Mouse (Mus musculus): ENCODE data around the gene Dync1h1. TPM values are rescaled to one million over a fixed set of nuclear protein-coding genes. Genes with fewer than 3 reads are reported as not detected.

The Dync1h1 gene
- total and polyA plus RNA-seq, 3 experiments, result 24.9 to 114 (median 80.1) TPM

DNA sequence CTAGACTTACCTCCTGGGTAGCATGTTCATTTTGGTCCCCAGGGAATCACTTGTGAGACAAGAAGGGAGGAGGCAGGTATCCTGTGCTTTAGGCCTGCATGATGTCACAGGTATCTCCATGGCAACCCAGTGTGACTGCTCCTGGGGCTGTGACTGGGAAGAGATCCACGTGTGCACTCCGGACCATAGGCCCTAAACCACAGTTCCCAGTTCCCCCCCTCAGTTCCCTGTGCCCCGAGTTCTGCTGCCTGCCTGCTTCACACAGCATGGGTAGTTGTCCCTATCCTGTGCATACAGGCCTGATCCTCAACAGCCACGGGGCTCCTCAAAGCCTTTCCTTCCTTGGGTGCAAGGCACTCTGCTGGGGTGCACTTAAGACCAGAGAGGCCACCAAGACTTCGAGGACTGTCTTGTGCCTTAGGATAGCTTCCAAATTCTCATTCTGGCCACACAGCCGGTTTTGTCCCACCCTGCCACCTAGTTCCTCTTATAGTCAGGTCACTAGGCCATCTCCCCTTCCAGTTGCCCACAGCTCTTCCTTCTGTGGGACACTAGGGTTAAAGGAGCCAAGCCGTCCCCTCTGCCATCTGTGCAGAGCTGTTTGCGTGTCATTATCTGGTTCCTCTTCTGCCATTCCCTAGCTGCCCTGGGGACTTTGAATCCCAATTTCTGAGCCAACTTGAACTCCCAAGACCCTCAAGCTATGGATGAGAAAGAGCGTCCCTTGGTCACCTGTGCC lies 81.5 kb downstream of the Dync1h1 start, which contains the start of gene 1700001K19Rik:
TSS of gene 1700001K19Rik (minus strand) at position 59 of the 739 bp plus-strand sequence.
- no peak for DNase-seq (ENCODE audit: extremely low read depth)
- H3K4me1 ChIP-seq (ENCODE audit: control insufficient read depth in 1 of 2, insufficient read depth in 2 of 2), result peaks cover 4 to 22% of the 10 kb centered on the region in 2 experiments
- no peak within 1 kb of the TSS for H3K27ac ChIP-seq (ENCODE audit: insufficient read depth, low read depth)
- no peak within 1 kb of the TSS for H3K9ac ChIP-seq (ENCODE audit: insufficient read depth, low read depth)
- no peaks in the 10 kb centered on the region for H3K9me3 ChIP-seq (replicated peaks; ENCODE audit: low read length)
- dilution Hi-C loops (cut with MboI; ENCODE audit: extremely low pct_ligation_motif_present, extremely low pct_unique_long_range_greater_than_20kb, low sequenced_read_pairs), result no loop called here
- TF ChIP-seq EP300 (IDR thresholded peaks at IDR 0.05; ENCODE audit: low read length) (no peak), ZNF384 (IDR thresholded peaks at IDR 0.05; ENCODE audit: low read depth, low read length) (no peak), KAT2A (IDR thresholded peaks at IDR 0.05; ENCODE audit: insufficient replicate concordance, low read length) (no peak), RCOR1 (conservative IDR thresholded peaks at IDR 0.05; ENCODE audit: low read depth, low read length) (no peak), JUN (IDR thresholded peaks at IDR 0.05; ENCODE audit: insufficient read depth, low read depth, low read length) (no peak), CHD2 (IDR thresholded peaks at IDR 0.05; ENCODE audit: low read length) (no peak), SIN3A (IDR thresholded peaks at IDR 0.05; ENCODE audit: low read length) (no peak), ZC3H11A (IDR thresholded peaks at IDR 0.05; ENCODE audit: low read depth, low read length) (no peak), ETS1 (conservative IDR thresholded peaks at IDR 0.05; ENCODE audit: low read depth, low read length) (no peak), MEF2A (IDR thresholded peaks at IDR 0.05; ENCODE audit: borderline replicate concordance, low read depth, low read length) (no peak), MXI1 (IDR thresholded peaks at IDR 0.05; ENCODE audit: low read depth, low read length) (no peak)
- H3K79me2 ChIP-seq (replicated peaks; ENCODE audit: control insufficient read depth, extremely low read depth, insufficient read depth, poor library complexity, severe bottlenecking), result no peaks in the 10 kb centered on the region
- H3K4me2 ChIP-seq (ENCODE audit: insufficient read depth, low read depth, poor library complexity, severe bottlenecking), result no peak within 1 kb of the TSS
- in situ Hi-C loops (cut with MboI; ENCODE audit: low pct_ligation_motif_present, low pct_unique_long_range_greater_than_20kb, low sequenced_read_pairs), result no loop called here
- no peak within 1 kb of the TSS for H3K4me3 ChIP-seq (replicated peaks in 1 of 3; ENCODE audit: low read depth in 2 of 3, low read length in 2 of 3, poor library complexity in 1 of 3)
- peaks cover 0 to 30% of the 10 kb centered on the region in 2 experiments for H3K36me3 ChIP-seq (replicated peaks in 1 of 2; ENCODE audit: control insufficient read depth in 1 of 2, insufficient read depth in 1 of 2, low read length in 1 of 2)
- H3K27me3 ChIP-seq (replicated peaks), result no peaks in the 10 kb centered on the region

DNA sequence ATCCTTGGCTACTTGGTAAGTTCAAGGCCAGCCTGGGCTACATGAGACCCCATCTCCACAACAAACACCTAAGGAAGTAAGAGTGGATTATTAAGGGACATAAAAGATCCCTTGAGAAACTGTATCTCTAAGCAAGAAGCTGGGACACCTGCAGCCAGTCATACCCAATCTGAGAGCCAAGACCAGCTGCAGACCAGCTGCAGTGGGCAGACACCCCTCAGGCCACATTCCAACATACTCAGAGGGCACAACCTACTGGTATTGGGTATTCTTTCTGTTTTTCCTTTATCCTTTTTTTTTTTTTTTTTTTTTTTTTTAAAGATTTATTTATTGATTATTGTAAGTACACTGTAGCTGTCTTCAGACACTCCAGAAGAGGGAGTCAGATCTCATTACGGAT lies 82.3 kb downstream of the Dync1h1 start:
- Histone ChIP-seq H3K9ac (ENCODE audit: insufficient read depth, low read depth) (no peak overlapping the region), H3K9me3 (replicated peaks; ENCODE audit: low read length) (no peaks in the 10 kb centered on the region), H3K4me1 (ENCODE audit: control insufficient read depth in 1 of 2, insufficient read depth in 2 of 2) (peaks cover 4 to 22% of the 10 kb centered on the region in 2 experiments), H3K36me3 (replicated peaks in 1 of 2; ENCODE audit: control insufficient read depth in 1 of 2, insufficient read depth in 1 of 2, low read length in 1 of 2) (peaks cover 5 to 38% of the 10 kb centered on the region in 2 experiments), H3K4me2 (ENCODE audit: insufficient read depth, low read depth, poor library complexity, severe bottlenecking) (no peak overlapping the region), H3K27me3 (replicated peaks) (no peaks in the 10 kb centered on the region), H3K79me2 (replicated peaks; ENCODE audit: control insufficient read depth, extremely low read depth, insufficient read depth, poor library complexity, severe bottlenecking) (no peaks in the 10 kb centered on the region), H3K27ac (ENCODE audit: insufficient read depth, low read depth) (no peak overlapping the region), H3K4me3 (replicated peaks in 1 of 3; ENCODE audit: low read depth in 2 of 3, low read length in 2 of 3, poor library complexity in 1 of 3) (no peak overlapping the region)
- in situ Hi-C loops (cut with MboI; ENCODE audit: low pct_ligation_motif_present, low pct_unique_long_range_greater_than_20kb, low sequenced_read_pairs) (no loop called here), dilution Hi-C loops (cut with MboI; ENCODE audit: extremely low pct_ligation_motif_present, extremely low pct_unique_long_range_greater_than_20kb, low sequenced_read_pairs) (no loop called here)
- DNase-seq (ENCODE audit: extremely low read depth), result no peak
- TF ChIP-seq SMC3 (IDR thresholded peaks at IDR 0.05; ENCODE audit: low read depth, low read length), result no peak
- TF ChIP-seq NELFE (IDR thresholded peaks at IDR 0.05; ENCODE audit: low read depth, low read length), result no peak
- no peak for TF ChIP-seq MEF2A (IDR thresholded peaks at IDR 0.05; ENCODE audit: borderline replicate concordance, low read depth, low read length)

All from CH12.LX (cell line).